Mouse (Mus musculus): ENCODE measurements around the gene Sept9. TPM values are rescaled to one million over a fixed set of nuclear protein-coding genes. Genes with fewer than 3 reads are reported as not detected.
A peak's percentile ranks its signal among the peaks of the same experiment; 100 is the strongest.

The Sept9 gene
- polyA plus RNA-seq, 1 experiment, result not detected

DNA sequence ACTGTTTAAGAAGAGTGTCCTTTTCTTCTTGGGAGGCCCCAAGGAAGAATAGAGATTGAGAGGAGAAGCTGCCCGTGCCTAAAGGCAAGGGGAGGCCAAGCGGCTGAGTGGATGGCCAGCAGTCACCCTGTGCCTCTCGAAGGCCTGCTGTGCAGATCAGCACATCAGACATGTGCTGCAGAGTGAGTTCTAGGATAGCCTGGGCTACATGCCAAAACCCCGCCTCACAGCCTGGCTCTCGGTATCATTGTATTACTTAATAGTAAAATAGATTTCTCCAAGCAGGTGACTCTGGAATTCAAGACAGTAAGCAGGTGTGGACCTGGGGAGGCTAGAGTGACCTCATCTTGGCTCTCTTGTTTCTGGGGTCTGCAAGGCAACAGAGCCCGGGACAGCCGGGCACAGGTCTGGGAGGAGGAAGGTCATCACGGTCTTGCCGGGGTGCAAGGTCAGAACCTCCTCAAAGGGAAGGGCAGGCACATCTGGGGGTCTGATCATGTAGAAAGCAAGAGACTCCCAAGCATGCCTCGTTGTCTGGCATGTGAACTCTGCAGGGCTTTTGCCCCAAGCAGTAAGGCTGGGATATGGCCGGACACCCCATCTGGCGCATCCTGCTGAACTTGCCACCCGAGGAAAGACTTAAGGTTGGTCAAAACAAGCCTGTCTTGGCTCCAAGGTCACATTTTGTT is 40.1 kb upstream of the Sept9 start:
- Histone ChIP-seq H3K4me3 (ENCODE audit: insufficient read depth, low read depth, low read length) (no peak overlapping the region), H3K27ac (ENCODE audit: insufficient read depth, low read depth, low read length) (no peak overlapping the region; the same call in 1 of the 2 replicates), H3K4me1 (ENCODE audit: control insufficient read depth, insufficient read depth, low read length) (peaks cover 54% of the 10 kb centered on the region)
- no peak for TF ChIP-seq CTCF (IDR thresholded peaks at IDR 0.05; ENCODE audit: insufficient read depth, low read depth, low read length)
- no peak for TF ChIP-seq POLR2A (IDR thresholded peaks at IDR 0.05; ENCODE audit: insufficient read depth, low read depth, low read length)
- WGBS, result 73% methylated on average over 13 of the region's 13 CpGs

DNA sequence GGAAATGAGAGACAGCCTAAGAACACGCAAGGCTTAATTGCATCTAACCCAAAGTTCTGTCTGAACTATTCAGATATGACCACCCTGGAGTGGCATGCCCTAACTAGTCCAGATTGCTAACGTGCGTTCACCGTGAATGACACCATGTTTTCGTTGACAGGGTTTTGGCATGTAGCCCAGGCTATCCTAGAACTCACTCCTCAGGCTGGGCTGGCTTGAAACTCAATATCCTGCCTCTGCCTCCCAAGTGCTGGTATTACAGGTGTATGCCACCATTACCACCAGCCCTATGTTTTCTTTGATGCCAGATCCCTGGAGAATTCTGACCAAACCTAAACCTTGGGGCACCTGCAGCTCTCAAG is 39.5 kb upstream of the Sept9 start:
- H3K4me3 ChIP-seq (ENCODE audit: insufficient read depth, low read depth, low read length), result no peak overlapping the region
- TF ChIP-seq POLR2A (IDR thresholded peaks at IDR 0.05; ENCODE audit: insufficient read depth, low read depth, low read length) (no peak), CTCF (IDR thresholded peaks at IDR 0.05; ENCODE audit: insufficient read depth, low read depth, low read length) (no peak)
- no peak overlapping the region for H3K27ac ChIP-seq (ENCODE audit: insufficient read depth, low read depth, low read length)
- 47% methylated on average over 5 of the region's 5 CpGs for WGBS
- H3K4me1 ChIP-seq (ENCODE audit: control insufficient read depth, insufficient read depth, low read length), result peaks cover 48% of the 10 kb centered on the region

DNA sequence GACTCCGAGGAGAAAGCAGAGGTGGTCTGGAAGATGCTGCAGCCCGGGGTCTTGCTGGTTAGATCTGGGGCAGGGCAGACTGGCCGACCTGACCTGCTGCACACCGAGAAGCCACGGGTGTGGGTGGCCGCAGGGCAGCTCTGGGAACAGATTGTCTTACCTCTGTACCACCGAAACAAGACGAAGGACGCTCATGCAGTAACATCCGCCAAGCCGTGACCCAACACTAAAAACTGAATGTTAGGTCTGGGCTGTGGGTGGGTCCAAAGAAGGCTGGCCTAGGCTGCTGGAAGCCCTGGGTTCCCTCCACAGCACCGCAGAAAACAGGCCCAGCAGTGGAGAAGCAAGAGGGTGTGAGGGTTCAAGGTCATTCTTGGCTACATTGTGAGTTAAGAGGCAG is 38.7 kb upstream of the Sept9 start:
- peaks cover 41% of the 10 kb centered on the region for H3K4me1 ChIP-seq (ENCODE audit: control insufficient read depth, insufficient read depth, low read length)
- no peak for TF ChIP-seq POLR2A (IDR thresholded peaks at IDR 0.05; ENCODE audit: insufficient read depth, low read depth, low read length)
- TF ChIP-seq CTCF (IDR thresholded peaks at IDR 0.05; ENCODE audit: insufficient read depth, low read depth, low read length), result no peak
- no peak overlapping the region for H3K4me3 ChIP-seq (ENCODE audit: insufficient read depth, low read depth, low read length)
- no peak overlapping the region for H3K27ac ChIP-seq (ENCODE audit: insufficient read depth, low read depth, low read length)
- 86% methylated on average over 12 of the region's 12 CpGs for WGBS

DNA sequence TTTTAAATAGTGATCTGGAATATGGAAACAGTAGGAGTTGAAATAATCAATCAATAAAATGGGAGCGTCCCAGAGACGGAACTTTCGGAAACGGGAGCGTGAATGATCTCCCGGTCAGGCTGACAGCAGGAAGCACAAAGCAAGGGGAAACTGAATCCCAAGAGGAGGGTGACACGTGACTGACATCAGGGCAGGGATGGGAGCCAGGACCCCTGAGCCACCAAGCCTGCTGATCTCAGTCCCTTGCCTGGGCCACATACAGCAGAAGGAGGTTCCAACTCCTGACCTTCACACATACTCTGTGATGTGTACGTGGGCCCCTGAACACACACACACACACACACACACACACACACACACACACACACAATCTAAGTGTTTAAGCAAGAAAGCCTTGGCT is 37.9 kb upstream of the Sept9 start:
- Histone ChIP-seq H3K4me1 (ENCODE audit: control insufficient read depth, insufficient read depth, low read length) (peaks cover 43% of the 10 kb centered on the region), H3K4me3 (ENCODE audit: insufficient read depth, low read depth, low read length) (no peak overlapping the region), H3K27ac (ENCODE audit: insufficient read depth, low read depth, low read length) (peak overlapping the region; percentile 33; the same call in 1 of the 2 replicates)
- 68% methylated on average over 8 of the region's 8 CpGs for WGBS
- TF ChIP-seq CTCF (IDR thresholded peaks at IDR 0.05; ENCODE audit: insufficient read depth, low read depth, low read length) (no peak), POLR2A (IDR thresholded peaks at IDR 0.05; ENCODE audit: insufficient read depth, low read depth, low read length) (no peak)

DNA sequence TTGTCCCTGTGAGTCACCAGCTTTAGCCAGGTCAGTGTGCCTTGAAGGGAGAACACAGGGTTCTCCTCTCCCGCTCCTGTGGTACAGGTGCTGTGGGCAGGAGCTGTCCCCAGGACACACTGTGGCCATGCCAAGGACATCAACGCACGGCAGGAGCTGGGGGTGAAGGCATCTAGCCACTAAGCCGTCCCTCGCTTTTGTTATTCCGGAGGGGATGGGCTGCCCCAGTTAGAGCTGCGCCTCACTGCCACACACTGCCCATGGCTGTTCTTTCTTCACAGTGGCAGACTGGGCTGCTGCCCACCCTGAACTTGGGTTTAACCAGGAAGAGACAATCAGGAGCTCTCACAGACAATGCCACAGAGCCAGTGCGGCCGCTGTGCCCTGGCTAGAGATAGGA is 36.4 kb upstream of the Sept9 start:
- Histone ChIP-seq H3K4me1 (ENCODE audit: control insufficient read depth, insufficient read depth, low read length) (peaks cover 43% of the 10 kb centered on the region), H3K27ac (ENCODE audit: insufficient read depth, low read depth, low read length) (no peak overlapping the region), H3K4me3 (ENCODE audit: insufficient read depth, low read depth, low read length) (no peak overlapping the region)
- no peak for TF ChIP-seq POLR2A (IDR thresholded peaks at IDR 0.05; ENCODE audit: insufficient read depth, low read depth, low read length)
- TF ChIP-seq CTCF (IDR thresholded peaks at IDR 0.05; ENCODE audit: insufficient read depth, low read depth, low read length), result no peak
- 84% methylated on average over 9 of the region's 9 CpGs for WGBS

DNA sequence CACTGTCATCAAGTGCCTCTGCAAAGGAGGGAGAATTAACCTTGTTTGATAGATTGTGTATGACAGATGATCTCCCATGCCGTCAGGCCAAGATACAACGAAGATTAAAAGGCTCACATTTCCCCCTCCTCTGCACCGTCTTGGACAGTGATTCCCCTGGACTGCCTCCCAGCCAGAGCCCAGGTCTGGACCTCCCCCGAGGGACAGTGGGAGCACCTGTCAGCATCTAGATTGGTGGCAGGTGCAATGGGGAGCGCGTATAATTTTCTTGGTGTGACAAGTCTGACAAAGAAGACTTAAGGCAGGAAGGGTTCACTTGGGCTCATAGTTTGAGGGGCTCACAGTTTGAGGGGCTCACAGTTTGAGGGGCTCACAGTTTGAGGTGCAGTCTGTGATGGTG is 35.7 kb upstream of the Sept9 start:
- H3K27ac ChIP-seq (ENCODE audit: insufficient read depth, low read depth, low read length), result no peak overlapping the region
- TF ChIP-seq CTCF (IDR thresholded peaks at IDR 0.05; ENCODE audit: insufficient read depth, low read depth, low read length) (no peak), POLR2A (IDR thresholded peaks at IDR 0.05; ENCODE audit: insufficient read depth, low read depth, low read length) (no peak)
- H3K4me3 ChIP-seq (ENCODE audit: insufficient read depth, low read depth, low read length), result no peak overlapping the region
- 91% methylated on average over 6 of the region's 6 CpGs for WGBS
- H3K4me1 ChIP-seq (ENCODE audit: control insufficient read depth, insufficient read depth, low read length), result peaks cover 43% of the 10 kb centered on the region

DNA sequence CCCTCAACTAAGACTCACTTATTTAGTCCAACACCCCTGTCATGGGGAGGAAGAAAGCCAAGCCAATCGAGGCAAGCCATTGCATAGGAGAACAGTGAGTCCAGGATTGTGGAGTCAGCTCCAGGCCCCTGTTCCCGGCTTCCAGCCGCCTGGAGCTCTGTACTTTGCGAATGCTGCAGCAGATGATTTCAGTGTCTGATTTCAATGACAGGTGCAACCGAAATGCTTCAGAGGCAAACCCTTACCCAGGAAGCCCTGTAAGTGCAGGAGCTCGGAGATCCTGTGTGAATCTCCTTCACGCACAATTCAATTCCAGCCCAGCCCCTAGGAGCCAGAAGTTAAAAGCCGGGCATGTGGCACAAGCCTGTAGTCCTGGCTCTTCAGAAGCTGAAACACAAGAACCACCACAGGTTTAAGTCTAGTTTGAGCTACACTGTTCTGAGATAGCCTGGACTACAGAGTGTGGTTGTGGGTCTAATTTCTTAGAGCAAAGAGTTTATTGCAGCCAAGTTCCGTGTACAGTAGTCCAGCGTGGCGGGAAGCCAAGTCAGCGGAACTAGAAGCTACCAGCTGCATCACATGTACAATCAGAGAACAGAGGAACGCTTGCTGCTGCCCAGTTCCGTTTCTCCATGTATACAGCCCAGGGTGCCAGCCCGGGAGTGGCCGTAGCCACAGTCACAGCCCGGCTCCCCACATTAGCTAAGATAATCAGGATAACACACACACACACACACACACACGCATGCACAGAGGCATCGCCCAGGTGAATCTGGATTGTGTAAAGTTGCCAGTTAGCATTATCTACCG is 31.0 kb upstream of the Sept9 start:
- peaks cover 63% of the 10 kb centered on the region for H3K4me1 ChIP-seq (ENCODE audit: control insufficient read depth, insufficient read depth, low read length)
- peak overlapping the region; percentile 96 for H3K27ac ChIP-seq (ENCODE audit: insufficient read depth, low read depth, low read length)
- no peak overlapping the region for H3K4me3 ChIP-seq (ENCODE audit: insufficient read depth, low read depth, low read length)
- 41% methylated on average over 20 of the region's 20 CpGs for WGBS
- no peak for TF ChIP-seq POLR2A (IDR thresholded peaks at IDR 0.05; ENCODE audit: insufficient read depth, low read depth, low read length)
- TF ChIP-seq CTCF (IDR thresholded peaks at IDR 0.05; ENCODE audit: insufficient read depth, low read depth, low read length), result no peak

DNA sequence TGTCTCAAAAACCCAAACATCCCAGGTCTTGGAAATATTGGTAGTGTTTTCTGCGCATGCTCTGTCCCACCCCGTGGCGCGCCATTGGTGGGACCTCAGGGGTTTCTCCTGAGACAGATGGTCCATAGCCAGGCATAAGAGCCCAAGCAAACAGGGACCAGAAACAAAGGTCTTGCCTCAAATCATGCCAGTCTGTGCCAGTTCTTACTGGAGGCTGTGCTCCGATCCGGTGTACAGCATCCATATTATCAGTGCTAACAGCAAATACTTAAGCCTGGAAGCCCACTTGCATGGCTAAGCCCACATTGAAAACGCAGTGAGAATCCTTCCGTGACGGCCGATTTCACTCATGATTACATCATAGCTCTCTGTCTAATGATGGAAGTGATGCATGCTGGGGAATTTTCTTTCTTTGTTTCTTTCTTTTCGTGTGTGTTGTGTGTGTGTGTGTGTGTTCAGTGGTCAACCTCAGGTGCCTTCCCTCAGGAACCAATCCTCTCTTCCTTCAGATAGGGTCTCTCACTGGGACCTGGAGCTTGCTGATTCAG is 30.3 kb upstream of the Sept9 start:
- Histone ChIP-seq H3K27ac (ENCODE audit: insufficient read depth, low read depth, low read length) (peak overlapping the region; percentile 96), H3K4me1 (ENCODE audit: control insufficient read depth, insufficient read depth, low read length) (peaks cover 69% of the 10 kb centered on the region), H3K4me3 (ENCODE audit: insufficient read depth, low read depth, low read length) (no peak overlapping the region)
- 38% methylated on average over 11 of the region's 11 CpGs for WGBS
- TF ChIP-seq CTCF (IDR thresholded peaks at IDR 0.05; ENCODE audit: insufficient read depth, low read depth, low read length) (no peak), POLR2A (IDR thresholded peaks at IDR 0.05; ENCODE audit: insufficient read depth, low read depth, low read length) (no peak)
